In genomic region chr15:92543252-92543651, GRCm38 (mm10) we compare ENCODE assay signal across 13 mouse cellular contexts.
"Had no signal": no experiment of that assay in that cellular context is flagged by ENCODE, and none has a peak within 500 bp of the region (broad histone marks: within the 10 kb centered on the region; RNA-seq: fewer than 3 reads in every experiment).

No protein-coding gene starts in this region.

- DNase-seq: gastrocnemius, adult 2 months; gastrocnemius, postnatal 10 days; gastrocnemius, postnatal 36 days; heart, adult 11 months; heart, adult 2 months; heart, postnatal 14 days; heart, postnatal 36 days; kidney, adult 11 months; kidney, adult 2 months; kidney, adult 9 months; kidney, postnatal 14 days; layer of hippocampus, adult 9-11 months; layer of hippocampus, postnatal 36 days had no signal
